Mouse (Mus musculus) layer of hippocampus, postnatal 36 days (tissue): ENCODE data around the gene Lhx6. TPM values are rescaled to one million over a fixed set of nuclear protein-coding genes. Genes with fewer than 3 reads are reported as not detected.
"Not testable (repeated sequence)": the region's sequence is repeated elsewhere in the genome, so short reads cannot be mapped to it uniquely, and the experiment has no call there.

Experiments
- DNase-seq, 2 experiments: peaks; one replicate each; pipeline ENCODE4 v3.0.0; 2022
- total RNA-seq, 2 experiments: library from RNA; stranded (reverse); gene quantifications; 2 replicates each; pipeline ENCODE4 v1.2.3; 2021

Gene Lhx6
- total RNA-seq = 10 to 100 TPM; 16.3 to 17.3 TPM

DNA sequence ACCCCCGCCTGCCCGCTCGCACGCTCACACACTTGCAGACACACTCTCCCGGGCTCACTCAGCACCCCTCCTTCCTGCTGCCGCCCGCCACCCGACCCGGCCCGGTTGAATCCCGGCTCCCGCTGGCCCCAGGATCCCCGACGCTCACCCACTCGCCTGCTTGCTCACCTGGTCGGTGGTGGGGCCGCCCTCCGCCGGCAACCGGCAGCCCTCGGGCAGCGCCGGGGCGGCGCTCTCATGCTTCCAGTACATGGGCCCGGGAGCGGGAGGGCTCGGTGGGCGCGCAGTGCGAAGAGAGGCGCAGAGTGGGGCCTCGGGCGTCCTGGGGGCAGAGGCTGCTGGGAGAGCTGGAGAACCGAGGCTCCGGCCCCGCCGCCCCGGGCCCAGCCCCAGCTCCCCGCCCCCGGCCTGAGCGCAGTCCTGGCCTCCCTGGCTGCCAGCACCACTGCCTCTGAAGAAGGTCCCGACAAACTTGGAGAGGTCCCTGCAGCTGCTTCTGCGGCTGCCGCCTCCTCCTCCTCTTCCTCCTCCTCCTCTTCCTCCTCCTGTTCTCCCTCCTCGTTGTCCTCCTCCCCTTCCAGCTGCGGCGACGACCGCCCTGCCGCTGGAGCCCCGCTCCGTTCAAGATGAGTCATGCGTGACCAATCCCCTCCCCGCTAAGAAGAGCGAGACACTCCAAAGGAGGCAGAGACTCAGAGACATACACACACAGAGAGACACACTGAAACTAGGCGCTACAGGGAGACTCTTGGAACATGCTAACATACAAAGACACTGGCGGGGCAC, at the start of gene Lhx6:
Gene Lhx6 (minus strand): TSS at position 453 of the 786 bp plus-strand sequence.
- DNase-seq = no peak

DNA sequence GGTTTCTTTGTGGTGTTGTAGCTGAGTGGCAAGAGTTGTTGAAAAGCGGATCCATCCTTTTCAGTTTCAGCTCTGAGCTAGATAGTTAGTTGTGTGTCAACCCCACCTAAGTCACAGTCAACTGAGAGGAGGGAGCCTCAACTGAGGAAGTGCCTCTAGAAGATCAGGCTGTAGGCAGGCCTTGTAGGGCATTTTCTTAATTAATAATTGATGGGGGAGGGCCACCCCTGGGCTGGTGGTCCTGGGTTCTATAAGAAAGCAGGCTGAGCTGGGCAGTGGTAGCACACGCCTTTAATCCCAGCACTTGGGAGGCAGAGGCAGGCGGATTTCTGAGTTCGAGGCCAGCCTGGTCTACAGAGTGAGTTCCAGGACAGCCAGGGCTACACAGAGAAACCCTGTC, 47.2 kb upstream of the Lhx6 start:
- not testable (repeated sequence) for DNase-seq

DNA sequence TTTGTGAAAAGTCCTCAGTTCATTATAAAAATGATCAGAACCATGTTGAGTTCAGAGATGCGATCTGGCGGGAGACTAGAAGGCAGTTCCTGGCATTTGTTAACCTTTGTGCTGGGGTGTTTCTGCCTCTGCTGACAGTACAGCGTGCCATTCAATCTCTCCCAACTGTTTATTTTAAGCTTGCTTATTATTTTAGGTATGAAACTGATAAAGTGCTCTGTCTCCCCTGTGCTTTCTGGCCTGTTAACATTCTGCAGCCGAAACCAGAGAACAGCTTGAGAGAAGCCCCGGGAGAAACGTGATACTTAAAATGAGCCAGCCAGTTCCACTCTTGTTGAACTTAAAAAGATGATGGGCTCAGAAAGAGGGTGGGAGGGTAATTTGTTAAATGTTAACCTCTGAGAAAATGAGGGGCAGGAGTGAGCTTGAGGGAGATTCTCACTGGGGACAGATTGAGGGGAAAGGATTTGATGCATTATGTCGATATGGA, 43.7 kb upstream of the Lhx6 start:
- no peak for DNase-seq

DNA sequence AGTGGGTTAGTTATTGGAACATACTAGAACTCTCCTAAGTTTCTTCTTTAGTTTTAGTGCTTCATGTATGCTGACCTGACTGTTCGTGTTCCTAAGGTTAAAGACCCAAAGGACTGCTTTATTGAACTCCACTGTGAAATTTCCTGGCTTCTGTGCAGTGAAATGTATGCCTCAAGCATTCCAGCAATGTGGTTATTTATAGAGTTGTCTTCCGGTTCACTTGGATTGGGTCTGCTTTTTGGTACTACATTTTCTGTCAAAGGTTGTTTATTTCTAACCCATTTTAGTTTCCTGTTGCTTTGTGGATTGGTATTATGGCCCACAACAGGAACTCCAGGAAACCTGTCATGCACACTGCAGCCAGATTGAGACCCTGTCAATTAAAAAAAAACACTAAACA, 33.9 kb upstream of the Lhx6 start:
- DNase-seq = no peak

DNA sequence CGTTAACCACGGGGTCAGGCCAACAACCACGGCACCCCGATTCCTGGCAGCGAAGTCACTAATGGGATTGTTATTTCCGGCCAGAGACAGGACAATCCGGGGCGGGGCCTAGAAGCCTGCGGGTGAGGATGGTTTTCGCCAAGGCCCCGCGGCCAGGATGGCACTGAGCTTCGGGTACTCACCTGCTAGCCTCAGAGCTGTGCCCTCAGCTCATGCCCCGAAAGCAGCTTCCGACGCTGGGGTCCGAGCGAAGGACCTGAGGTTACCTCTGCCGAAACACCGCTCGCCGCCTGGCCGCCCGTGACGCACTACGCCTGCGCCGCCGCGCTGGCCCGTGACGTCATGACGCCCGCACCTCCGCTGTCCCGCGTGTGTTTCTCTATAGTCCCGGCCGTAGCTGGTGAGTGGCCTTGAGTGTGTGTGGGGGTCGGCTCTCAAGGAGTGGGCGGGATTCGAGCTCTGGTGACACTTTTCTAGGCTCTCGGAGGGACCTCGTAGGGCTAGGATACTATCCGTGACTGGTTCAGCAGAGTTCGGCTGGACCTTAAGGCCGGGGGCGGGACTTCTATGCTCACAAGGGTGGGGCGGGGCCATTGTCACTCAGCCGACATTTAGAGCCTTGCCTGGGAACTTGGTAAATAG, 31.2 kb upstream of the Lhx6 start, which contains the start of the genes Mrrf and Rbm18:
Gene Mrrf (plus strand): TSS at position 90 of the 642 bp plus-strand sequence.
Gene Rbm18 (minus strand): TSS at position 474 of the 642 bp plus-strand sequence.
- peak; percentile 92 to 97 for DNase-seq

DNA sequence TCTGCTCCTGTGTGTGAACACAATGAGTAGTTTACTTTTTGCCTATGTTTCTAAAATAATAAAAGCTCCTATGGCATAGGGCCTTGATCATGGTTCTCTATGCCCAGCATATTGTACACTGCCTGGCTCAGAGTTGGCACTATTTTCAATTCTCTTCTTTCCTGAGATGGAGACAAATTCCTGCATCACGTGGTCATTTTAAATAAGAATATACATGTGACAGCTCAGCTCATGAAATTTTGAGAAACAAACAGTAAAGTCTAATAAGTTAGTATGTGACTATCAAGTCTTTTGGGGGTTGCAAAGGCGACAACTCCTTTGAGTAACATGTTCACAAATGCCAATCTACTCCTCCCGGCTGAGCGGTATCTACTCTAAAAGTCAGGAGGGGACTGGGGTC, 30.7 kb upstream of the Lhx6 start:
- DNase-seq = no peak

DNA sequence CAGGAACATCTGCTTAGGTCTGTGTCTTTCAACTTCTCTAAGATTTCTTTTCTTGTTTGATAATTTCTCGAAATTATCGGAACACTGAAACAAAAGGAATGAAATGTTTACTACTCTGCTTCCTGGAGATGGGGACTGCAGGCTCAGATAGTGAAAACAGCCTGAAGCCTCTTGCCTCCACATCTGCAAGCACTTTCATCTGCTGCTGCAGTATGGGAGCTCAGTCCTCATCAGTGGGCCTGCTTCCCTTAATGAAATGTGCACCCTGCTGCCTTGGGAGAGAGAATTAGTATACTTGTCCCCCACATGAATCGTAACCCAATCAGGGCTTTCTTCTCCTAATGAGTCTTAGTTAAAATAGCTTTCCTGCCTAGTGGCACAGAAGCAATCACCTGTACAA, 23.8 kb upstream of the Lhx6 start:
- no peak for DNase-seq

DNA sequence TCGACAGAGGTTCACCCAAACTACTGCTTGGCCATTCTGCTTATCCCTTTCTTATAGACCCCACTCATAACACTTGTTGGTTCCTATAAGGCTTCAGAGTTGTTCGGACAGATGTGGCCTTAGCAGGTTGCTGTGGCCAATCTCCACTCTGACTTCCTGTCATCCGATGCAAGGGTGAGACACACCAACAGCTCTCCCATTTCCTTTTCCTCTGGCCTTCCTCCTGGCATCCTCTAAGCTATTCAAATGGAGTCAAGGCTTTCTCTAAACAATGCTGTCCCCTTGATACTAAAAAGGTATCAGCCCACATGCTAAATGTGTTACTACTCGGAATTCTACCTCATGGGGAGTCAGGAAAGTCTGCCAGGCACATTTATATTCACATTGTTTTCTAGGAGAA, 22.8 kb upstream of the Lhx6 start:
- no peak for DNase-seq

DNA sequence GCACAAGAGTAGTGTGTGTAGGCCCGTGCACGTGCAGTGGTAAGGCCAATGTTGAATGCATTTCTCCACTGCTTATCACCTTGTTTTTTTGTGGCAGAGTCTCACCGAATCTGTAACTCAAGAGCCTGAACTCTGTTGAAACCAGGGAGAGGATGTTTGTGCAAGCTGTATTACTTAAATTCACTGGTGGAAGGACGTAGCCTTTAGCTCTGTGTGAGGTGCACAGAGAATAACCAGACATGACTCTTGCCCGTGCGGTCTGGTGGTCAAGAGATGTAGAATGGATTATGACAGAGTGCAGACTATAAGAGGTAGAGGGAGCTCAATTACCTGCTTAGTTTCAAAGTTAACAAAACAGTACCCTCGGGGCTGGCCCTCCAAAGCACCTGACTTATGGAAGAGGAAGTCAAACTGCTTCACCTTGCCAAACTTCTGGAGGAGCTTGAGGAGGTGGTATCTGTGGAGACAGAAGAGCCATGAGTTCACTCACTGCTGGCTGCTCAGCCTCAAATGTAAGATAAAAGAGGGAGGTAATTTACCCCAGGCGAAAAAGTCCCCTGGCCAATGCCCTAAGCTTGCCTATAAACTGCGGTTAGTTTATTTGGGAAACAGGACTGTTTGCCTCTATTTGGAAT, 21.7 kb upstream of the Lhx6 start:
- DNase-seq = no peak

DNA sequence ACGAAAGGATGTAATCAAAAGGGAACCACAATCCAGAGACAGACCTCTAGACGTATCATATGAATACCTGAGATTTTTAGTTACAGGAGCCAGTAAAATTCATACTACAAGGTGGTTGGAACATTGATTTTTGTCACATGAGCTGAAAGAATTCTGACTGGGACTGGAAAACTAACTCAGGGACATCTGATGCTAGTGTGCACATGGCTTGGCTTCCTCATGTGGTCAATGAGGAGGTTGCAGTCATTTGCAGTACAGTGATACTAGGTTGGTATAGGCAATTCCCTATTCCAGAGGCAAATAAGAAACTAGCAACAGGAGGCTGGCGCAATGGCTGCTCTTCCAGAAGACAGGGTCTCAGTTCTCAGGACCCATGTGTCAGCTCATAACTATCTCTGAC, 7.4 kb upstream of the Lhx6 start:
- DNase-seq = no peak

DNA sequence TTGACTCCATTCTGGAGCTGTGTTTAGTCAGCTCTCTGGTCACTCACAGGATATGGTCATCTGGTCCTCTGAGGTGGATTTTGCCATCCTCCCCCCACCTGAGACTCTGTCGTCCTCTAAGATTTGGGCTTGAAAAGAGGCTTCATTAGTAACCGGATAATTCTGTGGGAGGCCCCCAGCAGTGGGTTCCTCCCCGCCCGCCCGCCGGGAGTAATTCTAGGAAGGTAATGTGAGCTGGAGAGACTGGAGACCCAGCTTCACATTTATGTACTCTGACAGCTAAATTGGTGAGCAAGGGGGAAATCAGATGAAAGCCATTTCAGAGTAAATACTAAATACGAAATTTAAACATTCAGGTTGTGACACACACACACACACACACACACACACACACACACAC, 3.4 kb upstream of the Lhx6 start:
- no peak for DNase-seq

DNA sequence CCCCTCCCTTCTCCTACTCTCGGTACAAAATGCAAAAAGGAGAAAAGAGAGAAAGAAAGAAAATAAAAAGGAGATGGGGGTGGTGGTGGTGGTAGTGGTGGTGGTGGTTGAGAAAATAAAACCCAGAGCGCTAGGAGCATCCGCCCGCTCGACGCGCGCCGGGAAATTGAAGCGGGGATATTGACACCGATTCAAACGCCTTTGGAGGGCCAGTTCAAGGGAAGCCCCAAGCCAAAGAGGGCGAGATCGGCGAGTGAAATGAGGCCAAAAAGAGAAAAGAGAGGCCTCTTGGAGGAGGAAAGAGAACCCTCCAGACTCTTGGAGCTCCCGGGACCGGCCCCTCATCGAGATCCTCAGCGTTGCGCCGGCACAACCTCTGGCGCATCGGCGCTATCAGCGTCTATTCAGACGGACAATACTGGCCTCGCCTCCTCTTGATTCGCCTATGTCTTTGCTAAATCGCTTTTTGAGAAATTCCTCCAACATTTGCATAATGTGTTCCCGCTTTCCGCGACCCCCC, 712 bp downstream of the Lhx6 start:
- no peak for DNase-seq

DNA sequence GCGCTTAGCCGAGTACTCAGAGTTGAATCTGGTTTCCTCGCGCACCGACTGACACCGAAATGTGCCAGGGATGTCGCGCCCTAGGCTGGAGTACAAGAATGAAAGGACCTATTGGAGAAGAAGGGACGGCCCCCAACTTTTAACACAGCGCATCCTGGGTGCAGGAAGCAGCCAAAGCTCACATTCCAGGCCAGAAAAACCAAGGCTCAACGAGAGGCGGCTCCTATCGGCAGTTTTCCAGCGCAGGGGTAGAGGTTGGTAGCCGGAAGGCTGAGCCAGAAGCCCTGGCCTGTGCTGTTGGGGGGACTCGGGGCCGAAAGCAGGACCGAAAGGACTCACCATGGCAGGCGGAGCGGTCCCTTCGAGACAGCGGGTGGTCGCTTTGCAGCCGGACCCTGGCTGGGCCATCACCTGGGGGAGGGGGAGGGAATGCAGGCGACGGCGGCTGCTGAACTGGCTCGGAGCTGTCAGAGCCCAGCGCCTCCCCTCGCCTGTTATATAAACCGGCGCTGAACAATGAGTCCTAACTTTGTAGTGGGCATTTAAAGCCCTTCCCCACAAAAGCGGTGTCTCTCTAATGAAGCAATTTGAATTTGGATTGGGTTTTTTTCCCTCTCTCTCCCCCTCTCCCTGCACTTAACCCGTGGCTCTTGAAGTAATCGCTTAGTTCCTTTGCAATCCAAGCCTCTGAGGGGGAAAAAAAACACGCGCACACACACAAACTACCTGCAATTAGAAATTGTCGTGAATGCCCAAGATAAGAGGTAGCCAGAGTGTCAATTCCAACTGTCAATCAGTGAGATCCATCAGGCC, 1.4 kb downstream of the Lhx6 start:
- DNase-seq = no peak

DNA sequence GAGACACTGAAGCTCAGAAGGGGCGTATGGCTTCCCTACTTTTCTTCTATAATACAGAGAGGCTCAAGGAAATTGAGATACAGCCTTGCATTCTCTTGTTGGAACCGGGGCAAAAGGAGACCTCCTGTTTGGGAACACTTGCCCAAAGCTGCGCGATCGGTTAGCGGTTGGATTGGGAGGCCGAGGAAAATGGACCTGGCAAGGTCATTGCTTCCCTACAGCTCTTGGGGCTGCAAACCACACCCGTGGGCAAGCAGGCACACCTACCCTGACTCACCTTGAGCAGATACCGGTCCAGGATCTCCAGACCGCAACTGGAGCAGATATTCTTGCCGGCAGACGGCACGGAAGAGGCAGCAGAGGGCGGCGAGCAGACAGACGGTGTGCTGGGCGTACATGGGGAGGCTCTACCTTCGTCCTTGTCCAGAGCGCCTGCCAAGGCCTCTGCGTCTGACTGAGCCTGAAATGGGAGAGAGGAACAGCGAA, 2.1 kb downstream of the Lhx6 start:
- DNase-seq = no peak

DNA sequence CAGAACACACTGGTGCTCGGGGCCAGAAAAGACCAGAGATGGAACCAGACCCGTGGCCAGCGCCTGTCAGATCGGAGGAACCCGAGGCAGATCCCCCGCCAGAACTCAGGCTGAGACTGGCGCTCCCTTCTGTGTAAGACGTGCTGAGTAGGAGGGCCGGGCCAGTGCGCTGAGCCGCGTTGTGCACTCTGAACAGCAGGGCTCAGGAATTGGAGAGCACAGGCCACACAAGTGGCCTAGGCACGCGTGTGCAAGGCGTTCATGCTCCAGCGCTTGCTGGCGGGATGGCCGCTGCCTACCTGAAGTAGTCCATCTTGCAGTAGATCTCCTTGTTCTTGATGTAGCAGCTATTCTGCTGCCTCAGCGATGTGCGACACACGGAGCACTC, 2.7 kb downstream of the Lhx6 start:
- no peak for DNase-seq

DNA sequence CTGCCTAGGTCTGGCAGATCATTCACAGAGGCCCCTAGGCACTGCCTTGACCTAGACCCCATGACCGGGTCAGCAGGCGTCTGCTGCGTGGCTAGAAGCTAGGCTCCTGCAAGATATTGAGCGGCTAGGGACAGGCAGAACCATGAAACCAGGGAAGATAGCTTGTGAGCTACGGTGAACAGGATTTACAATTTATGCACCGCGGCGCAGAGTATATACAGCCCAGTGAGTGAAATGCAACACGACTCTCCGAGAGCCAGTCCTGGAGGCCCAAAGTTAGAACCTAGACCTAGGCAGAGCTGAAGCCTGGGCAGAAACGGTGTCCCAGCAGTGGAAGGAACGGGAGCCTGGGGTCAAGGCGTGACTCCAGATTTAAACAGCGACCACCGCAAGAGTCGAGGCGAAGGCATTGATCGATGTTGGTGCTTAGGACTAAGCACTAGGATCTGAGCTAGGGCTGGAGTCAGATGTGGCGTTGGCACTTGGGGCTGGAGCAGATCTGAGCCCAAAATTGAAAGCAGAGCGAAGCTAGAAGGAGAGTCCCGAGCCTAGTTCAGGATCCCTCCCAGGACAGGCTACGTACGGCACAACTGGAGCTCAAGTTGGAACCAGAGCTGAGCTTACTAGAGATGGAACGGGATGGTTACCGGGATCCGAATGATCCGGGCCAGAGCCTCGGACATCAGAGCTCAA, 3.2 kb downstream of the Lhx6 start:
- no peak for DNase-seq

DNA sequence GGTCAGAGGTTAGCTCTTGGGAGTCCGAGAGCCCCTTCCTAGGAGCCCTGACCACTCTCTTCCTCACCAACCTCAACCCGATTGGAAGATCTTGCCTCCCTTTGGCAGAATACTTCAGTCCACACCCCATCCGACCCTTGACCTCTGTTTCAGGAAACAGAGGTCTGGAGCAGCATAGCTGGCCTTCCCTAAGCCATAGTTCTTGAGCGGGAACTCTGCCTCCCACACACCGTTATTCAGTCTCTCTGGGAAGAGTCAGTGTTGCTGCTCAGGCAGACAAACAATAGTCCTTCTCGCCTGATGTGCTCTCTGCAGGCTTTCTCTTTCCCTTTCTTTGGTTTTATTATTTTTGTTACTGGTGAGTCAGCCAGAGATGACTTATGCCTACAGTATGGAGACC, 5.5 kb downstream of the Lhx6 start:
- no peak for DNase-seq

DNA sequence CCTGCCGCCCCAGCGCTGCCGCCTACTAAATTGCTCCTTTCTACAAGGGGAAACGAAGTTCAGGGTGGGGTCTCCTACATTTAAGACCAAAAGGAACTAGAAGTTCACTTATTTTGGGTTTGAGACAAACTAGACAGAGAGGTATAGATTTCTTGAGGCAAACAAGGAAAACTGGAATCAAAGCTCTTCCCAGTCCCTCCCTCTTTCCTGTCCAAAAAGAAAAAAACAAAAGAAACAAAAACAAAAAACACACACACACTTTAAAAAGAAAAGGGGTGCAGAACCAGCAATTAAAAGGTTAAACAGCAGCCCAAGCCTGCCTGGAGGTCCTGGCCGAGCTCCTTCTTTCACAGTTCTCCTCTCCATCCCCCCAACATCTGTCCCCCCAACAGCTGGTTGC, 7.2 kb downstream of the Lhx6 start:
- no peak for DNase-seq

DNA sequence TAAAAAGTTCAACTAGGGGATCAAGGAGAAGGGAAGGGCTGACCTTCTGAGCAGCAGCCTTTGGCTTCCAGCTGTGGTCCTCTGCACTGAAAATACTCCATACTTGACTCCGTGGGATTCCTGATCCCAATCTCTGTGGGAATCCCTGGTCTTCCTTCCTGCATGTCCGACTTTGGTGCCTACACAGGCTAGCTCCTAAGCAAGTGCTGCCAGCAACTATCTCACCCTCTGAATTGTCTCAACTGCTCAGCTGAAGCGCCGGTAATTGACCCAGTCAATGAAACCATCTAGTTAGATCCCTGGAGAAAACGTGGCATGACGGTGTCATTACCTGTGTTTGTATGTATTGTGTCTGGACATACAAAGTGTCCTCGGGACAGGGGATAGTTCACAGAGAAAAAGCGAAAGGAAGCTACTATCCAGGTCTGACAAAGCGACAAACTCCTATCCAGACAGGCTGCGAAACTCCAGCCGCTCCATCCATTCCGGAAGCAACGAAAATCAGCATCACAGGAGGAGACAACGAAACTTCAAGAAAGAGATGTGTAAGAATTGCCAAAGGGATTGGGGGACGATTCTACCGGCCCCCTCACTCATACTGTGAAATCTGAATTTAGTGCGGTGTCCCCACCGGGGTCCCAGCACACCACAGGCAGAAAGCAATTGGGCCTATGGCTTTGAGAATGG, 7.9 kb downstream of the Lhx6 start:
- no peak for DNase-seq

DNA sequence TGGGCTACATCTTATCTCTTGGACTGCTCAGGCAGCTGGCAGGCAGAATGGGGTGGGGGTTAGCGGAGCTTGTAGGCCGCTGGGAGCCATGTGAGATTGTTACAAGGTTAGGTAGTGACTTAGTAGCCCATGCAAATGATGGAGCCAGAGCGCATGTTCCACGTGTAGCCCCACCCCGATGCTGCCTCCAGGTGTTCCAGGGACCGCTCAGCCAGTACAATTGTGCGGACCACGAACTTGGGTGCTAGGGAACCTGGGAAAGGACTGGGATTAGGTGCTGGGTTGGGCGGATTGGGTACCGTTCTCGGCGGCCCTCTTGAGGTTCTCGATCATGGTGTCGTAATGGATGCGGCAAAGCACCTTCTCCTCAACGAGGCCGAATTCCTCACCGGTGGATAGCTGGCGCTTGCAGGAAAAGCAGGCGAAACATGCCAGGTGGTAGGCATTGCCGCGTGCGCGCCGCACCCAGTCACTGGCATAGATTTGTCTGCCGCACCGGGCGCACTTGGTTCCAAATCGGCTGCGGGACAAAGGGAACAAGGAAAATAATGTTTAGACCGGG, 11.2 kb downstream of the Lhx6 start:
- no peak for DNase-seq

DNA sequence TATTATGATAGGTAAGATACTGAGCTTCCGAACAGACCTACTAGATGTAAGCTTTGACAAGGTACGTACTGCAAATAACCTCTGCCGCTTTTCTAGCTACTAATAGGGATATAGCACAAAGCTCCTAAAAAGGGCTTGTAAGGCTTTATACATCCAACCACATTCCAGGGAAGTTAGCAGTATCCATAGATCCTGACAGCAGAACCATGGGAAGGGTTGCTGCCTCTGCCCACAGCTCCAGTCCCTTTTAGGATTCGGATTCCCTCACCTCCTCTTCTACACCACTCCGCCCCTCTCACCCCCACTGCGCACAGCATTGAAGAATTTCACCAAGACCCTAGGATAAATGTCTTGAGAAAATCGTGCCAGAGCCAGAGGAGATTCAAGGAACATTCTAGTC, 11.9 kb downstream of the Lhx6 start:
- no peak for DNase-seq
